Mouse (Mus musculus) layer of hippocampus, adult 11-12 months (tissue): ENCODE measurements around the gene Axin2.
"Not testable (repeated sequence)": the region's sequence is repeated elsewhere in the genome, so short reads cannot be mapped to it uniquely, and the experiment has no call there.

Experiments used
- DNase-seq: peaks from one replicate; pipeline ENCODE4 v3.0.0; 2022; ENCODE audit warnings: low spot score

The Axin2 gene

GRCm38 (mm10) chr11:108920158-108920635 lies at the start of gene Axin2:
Axin2 (plus strand) TSS chr11:108920349.
- peak; percentile 89 for DNase-seq

- DNase-seq, result not testable (repeated sequence)
These were observed 48.9 kb upstream of the Axin2 start for GRCm38 (mm10) chr11:108871284-108871683.

- no peak for DNase-seq
These were observed 48.4 kb upstream of the Axin2 start for GRCm38 (mm10) chr11:108871748-108872147.

GRCm38 (mm10) chr11:108876633-108877205 lies 43.4 kb upstream of the Axin2 start:
- DNase-seq, result no peak

- no peak for DNase-seq
These were observed 42.6 kb upstream of the Axin2 start for GRCm38 (mm10) chr11:108877520-108877919.

GRCm38 (mm10) chr11:108880546-108880945 lies 39.6 kb upstream of the Axin2 start:
- no peak for DNase-seq

GRCm38 (mm10) chr11:108881662-108882061 lies 38.5 kb upstream of the Axin2 start:
- no peak for DNase-seq

GRCm38 (mm10) chr11:108885276-108885896 lies 34.8 kb upstream of the Axin2 start:
- DNase-seq, result no peak

- DNase-seq, result no peak
These were observed 34.1 kb upstream of the Axin2 start for GRCm38 (mm10) chr11:108886060-108886459.

- peak; percentile 52 for DNase-seq
These were observed 31.0 kb upstream of the Axin2 start for GRCm38 (mm10) chr11:108889121-108889520.

GRCm38 (mm10) chr11:108890544-108890943 lies 29.6 kb upstream of the Axin2 start:
- no peak for DNase-seq

GRCm38 (mm10) chr11:108891111-108891870 lies 28.9 kb upstream of the Axin2 start:
- DNase-seq, result peak; percentile 15

GRCm38 (mm10) chr11:108891871-108892380 lies 28.2 kb upstream of the Axin2 start:
- DNase-seq, result no peak

- DNase-seq, result no peak
These were observed 27.7 kb upstream of the Axin2 start for GRCm38 (mm10) chr11:108892406-108892805.

- no peak for DNase-seq
These were observed 26.8 kb upstream of the Axin2 start for GRCm38 (mm10) chr11:108893232-108893790.

GRCm38 (mm10) chr11:108893855-108894510 lies 26.2 kb upstream of the Axin2 start:
- no peak for DNase-seq

- DNase-seq, result no peak
These were observed 23.1 kb upstream of the Axin2 start for GRCm38 (mm10) chr11:108897034-108897433.

GRCm38 (mm10) chr11:108898063-108898462 lies 22.1 kb upstream of the Axin2 start:
- no peak for DNase-seq

- no peak for DNase-seq
These were observed 21.7 kb upstream of the Axin2 start for GRCm38 (mm10) chr11:108898483-108898882.

GRCm38 (mm10) chr11:108900718-108901488 lies 19.2 kb upstream of the Axin2 start:
- peak; percentile 44 for DNase-seq

- no peak for DNase-seq
These were observed 18.5 kb upstream of the Axin2 start for GRCm38 (mm10) chr11:108901670-108902069.
